Mouse (Mus musculus) C2C12 (cell line): ENCODE results near the gene Cd27.

Source experiments
- CTCF ChIP-seq: IDR thresholded peaks from one replicate; pipeline ENCODE4 v1.5.1; 2011; ENCODE audit not compliant: control insufficient read depth, insufficient read depth, insufficient read length
- MAX ChIP-seq: IDR thresholded peaks from one replicate; pipeline ENCODE4 v1.6.1; 2011; ENCODE audit warnings: mild to moderate bottlenecking, control low read depth
- USF1 ChIP-seq: IDR thresholded peaks from one replicate; pipeline ENCODE4 v1.6.1; 2011; ENCODE audit warnings: low read depth, mild to moderate bottlenecking, control low read depth, moderate library complexity

GRCm38 (mm10) chr6:125271455-125272227, 34.8 kb upstream of the Cd27 start:
- TF ChIP-seq CTCF (no peak), MAX (peak; percentile 88), USF1 (peak; percentile 81)
